Mouse (Mus musculus) forebrain, embryonic 14.5 days (tissue): ENCODE results near the gene Cd86. TPM values are rescaled to one million over a fixed set of nuclear protein-coding genes. Genes with fewer than 3 reads are reported as not detected.

Experiments
- ATAC-seq: fragments of 200-750 bp; cut with Nextera tagmentation; 2 replicates; pipeline ENCODE4 v1.8.0; 2017; ENCODE audit warnings: mild to moderate bottlenecking, moderate library complexity
- DNase-seq: peaks from one replicate; pipeline ENCODE4 v3.0.0-alpha.2; 2015; ENCODE audit warnings: low spot score
- H3K27ac ChIP-seq: fragments of 300-500 bp; sonication (generic); 2 replicates; pipeline ENCODE4 v1.5.1; 2014; ENCODE audit warnings: low read depth, mild to moderate bottlenecking, control low read depth, low read length, moderate library complexity
- H3K27me3 ChIP-seq: fragments of 300-500 bp; sonication (generic); replicated peaks from 2 replicates; pipeline ENCODE4 v1.6.1; 2014; ENCODE audit warnings: low read length, control low read depth, mixed read lengths; ENCODE audit not compliant: control insufficient read depth, insufficient read depth
- H3K36me3 ChIP-seq: fragments of 300-500 bp; sonication (generic); 2 replicates; pipeline ENCODE4 v1.6.1; 2014; ENCODE audit warnings: low read length, control low read depth; ENCODE audit not compliant: control insufficient read depth, insufficient read depth
- H3K4me1 ChIP-seq: fragments of 300-500 bp; sonication (generic); 2 replicates; pipeline ENCODE4 v1.6.1; 2014; ENCODE audit warnings: antibody characterized with exemption, low read length, control low read depth; ENCODE audit not compliant: control insufficient read depth, insufficient read depth
- H3K4me2 ChIP-seq: fragments of 300-500 bp; sonication (generic); 2 replicates; pipeline ENCODE4 v1.6.1; 2014; ENCODE audit warnings: mild to moderate bottlenecking, control low read depth, low read length
- H3K4me3 ChIP-seq: fragments of 300-500 bp; sonication (generic); 2 replicates; pipeline ENCODE4 v1.5.1; 2014; ENCODE audit warnings: low read depth, low read length, control low read depth
- H3K9ac ChIP-seq: fragments of 300-500 bp; sonication (generic); 2 replicates; pipeline ENCODE4 v1.6.1; 2014; ENCODE audit warnings: mild to moderate bottlenecking, low read length, control low read depth, moderate library complexity
- H3K9me3 ChIP-seq: fragments of 300-500 bp; sonication (generic); replicated peaks from 2 replicates; pipeline ENCODE4 v1.6.1; 2016; ENCODE audit warnings: low read length, control low read depth, mixed read lengths; ENCODE audit not compliant: control insufficient read depth
- whole genome bisulfite sequencing: fragments of 180-500 bp; shearing (Covaris S2); extraction: QIAGEN DNeasy Blood & Tissue Kit; methylation state at CpG from one replicate; pipeline ENCODE4 v1.1.7; 2014; 5-methylcytosine and 5-hydroxymethylcytosine counted together
- polyA plus RNA-seq: library from polyadenylated mRNA; unstranded; fragments of >200 nt; fragmentation: Nextera tagmentation; extraction: Ambion mirVana; gene quantifications from 2 replicates; pipeline ENCODE4 v1.2.1, GENCODE M21; 2014

The Cd86 gene
- polyA plus RNA-seq, 1 experiment from 2014 or later, result 2.0 TPM

- H3K9ac ChIP-seq, result peak within 1 kb of the TSS; percentile 22; the same call in 1 of the 2 replicates
- 2% methylated on average over 40 of the region's 40 CpGs for WGBS
- peak within 1 kb of the TSS; percentile 51 for H3K4me2 ChIP-seq
- DNase-seq (peak; percentile 14), ATAC-seq (peak; percentile 23; the same call in 1 of the 2 replicates)
- H3K27me3 ChIP-seq, result peaks cover 6% of the 10 kb centered on the region; the same call in 1 of the 2 replicates
- no peak within 1 kb of the TSS for H3K27ac ChIP-seq
- no peaks in the 10 kb centered on the region for H3K4me1 ChIP-seq
- H3K36me3 ChIP-seq, result no peaks in the 10 kb centered on the region
- H3K9me3 ChIP-seq, result no peaks in the 10 kb centered on the region
- H3K4me3 ChIP-seq, result peak within 1 kb of the TSS; percentile 26
These were observed 28.0 kb upstream of the Cd86 start, which contains the start of gene Ildr1 for GRCm38 (mm10) chr16:36693818-36694413. Gene Ildr1, plus strand, starts transcription at chr16:36693978.

- H3K36me3 ChIP-seq, result no peaks in the 10 kb centered on the region
- peaks cover 6% of the 10 kb centered on the region; the same call in 1 of the 2 replicates for H3K27me3 ChIP-seq
- H3K4me1 ChIP-seq, result no peaks in the 10 kb centered on the region
- WGBS, result 44% methylated on average over 3 of the region's 3 CpGs
- H3K4me3 ChIP-seq, result no peak overlapping the region
- no peak overlapping the region for H3K9ac ChIP-seq
- DNase-seq (no peak), ATAC-seq (no peak)
- H3K4me2 ChIP-seq, result no peak overlapping the region
- no peaks in the 10 kb centered on the region for H3K9me3 ChIP-seq
- H3K27ac ChIP-seq, result no peak overlapping the region
These were observed 25.6 kb upstream of the Cd86 start for GRCm38 (mm10) chr16:36691484-36691883.

DNA sequence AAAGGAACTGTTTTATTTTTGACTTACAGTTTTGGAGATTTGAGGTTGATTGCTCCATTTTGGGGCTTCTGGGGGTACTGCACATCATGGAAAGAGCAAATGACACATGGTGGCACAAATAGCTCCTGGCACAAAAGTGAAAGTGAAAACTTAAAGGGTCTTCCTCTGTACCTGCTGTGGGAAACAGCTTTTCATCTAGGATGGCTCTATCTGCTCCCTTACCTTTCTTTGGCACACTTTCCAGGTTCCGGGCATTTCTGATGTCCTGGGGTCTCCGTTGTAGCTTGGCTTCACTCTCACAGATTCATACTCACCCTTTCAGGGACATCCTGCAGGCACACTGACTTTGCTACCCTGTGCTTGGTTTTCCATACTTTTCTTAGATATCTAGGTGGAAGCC lies 22.2 kb upstream of the Cd86 start:
- no peak for ATAC-seq
- WGBS, result 91% methylated on average over 2 of the region's 2 CpGs
- H3K4me2 ChIP-seq, result no peak overlapping the region

DNA sequence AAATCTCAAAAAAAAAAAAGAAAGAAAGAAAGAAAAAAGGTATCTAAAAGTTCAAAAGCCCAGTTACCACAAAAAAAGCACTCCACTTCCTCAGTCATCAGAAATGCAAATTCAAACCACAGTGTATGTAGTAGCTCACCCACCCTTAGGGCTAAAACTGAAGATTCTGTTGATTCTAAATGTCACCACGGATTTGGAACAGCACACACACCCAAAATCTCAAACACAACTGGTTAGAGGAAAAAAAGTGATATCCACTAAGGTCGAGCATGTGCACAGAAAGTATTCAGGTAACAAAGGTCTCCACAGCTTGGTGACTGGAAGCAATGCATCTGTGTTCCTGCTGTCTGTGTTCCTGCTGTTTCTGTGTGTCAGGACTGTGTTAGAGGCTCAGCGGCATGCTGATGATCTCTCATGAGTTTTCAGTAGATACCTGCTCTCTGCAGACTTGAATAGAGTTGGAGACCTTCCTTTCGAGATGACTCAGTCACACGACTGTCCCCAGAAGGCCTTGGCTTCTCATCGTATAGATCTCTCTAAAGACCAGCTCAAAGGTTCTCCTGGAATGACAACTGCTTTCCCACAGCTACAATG lies 18.5 kb upstream of the Cd86 start:
- Histone ChIP-seq H3K4me2 (no peak overlapping the region), H3K4me3 (no peak overlapping the region), H3K27ac (no peak overlapping the region), H3K9ac (no peak overlapping the region), H3K9me3 (no peaks in the 10 kb centered on the region), H3K27me3 (no peaks in the 10 kb centered on the region), H3K4me1 (no peaks in the 10 kb centered on the region), H3K36me3 (no peaks in the 10 kb centered on the region)
- WGBS, result 79% methylated on average over 6 of the region's 6 CpGs
- ATAC-seq, result no peak
- no peak for DNase-seq

More for the DNA sequence above, 22.2 kb upstream of the Cd86 start:
- Histone ChIP-seq H3K9me3 (no peaks in the 10 kb centered on the region), H3K9ac (no peak overlapping the region), H3K27ac (no peak overlapping the region), H3K4me3 (no peak overlapping the region), H3K36me3 (no peaks in the 10 kb centered on the region), H3K27me3 (no peaks in the 10 kb centered on the region), H3K4me1 (no peaks in the 10 kb centered on the region)
- no peak for DNase-seq

DNA sequence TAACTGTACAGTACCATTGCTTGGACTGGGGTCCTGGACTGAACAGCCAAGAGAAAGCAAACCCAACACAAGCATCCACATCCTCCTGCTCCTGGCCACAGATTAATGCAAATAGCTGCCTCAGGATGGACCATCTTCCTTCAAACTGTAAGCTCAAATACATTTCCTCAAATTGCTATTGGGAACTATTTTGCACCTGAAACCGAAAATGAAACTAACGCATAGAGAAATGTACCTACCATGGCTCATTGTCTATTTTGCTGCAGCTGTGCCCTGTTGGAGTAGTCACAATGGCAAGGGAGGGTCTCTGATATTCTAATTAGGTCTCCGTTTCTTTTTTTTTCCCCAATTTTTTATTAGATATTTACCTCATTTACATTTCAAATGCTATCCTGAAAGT lies 15.9 kb upstream of the Cd86 start:
- Histone ChIP-seq H3K4me3 (no peak overlapping the region), H3K27me3 (no peaks in the 10 kb centered on the region), H3K36me3 (no peaks in the 10 kb centered on the region), H3K4me1 (no peaks in the 10 kb centered on the region), H3K9ac (no peak overlapping the region), H3K27ac (no peak overlapping the region), H3K9me3 (no peaks in the 10 kb centered on the region), H3K4me2 (no peak overlapping the region)
- WGBS, result 89% methylated on average over 3 of the region's 3 CpGs
- DNase-seq, result no peak
- no peak for ATAC-seq

DNA sequence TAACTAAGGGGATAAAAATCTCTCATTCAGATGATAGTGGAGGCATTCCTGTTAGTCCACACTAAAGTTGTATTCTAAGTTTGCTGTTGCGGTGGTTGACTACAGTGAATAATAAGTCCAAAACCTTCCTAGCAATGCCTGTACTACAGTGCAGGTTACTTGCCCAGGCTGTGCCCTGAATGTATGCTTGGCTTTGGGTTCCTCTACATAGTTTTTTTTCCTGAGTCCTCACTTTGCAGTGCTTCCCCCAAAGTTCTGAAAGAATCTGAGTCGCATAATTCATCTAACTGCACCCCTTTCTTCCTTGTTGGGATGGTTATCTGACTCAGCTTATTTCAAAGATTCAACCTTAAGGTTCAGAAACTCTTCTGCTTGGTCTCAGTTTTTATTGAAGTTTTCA lies 10.0 kb upstream of the Cd86 start:
- Histone ChIP-seq H3K36me3 (no peaks in the 10 kb centered on the region), H3K4me1 (no peaks in the 10 kb centered on the region), H3K4me2 (no peak overlapping the region), H3K4me3 (no peak overlapping the region), H3K9me3 (no peaks in the 10 kb centered on the region), H3K9ac (no peak overlapping the region), H3K27ac (no peak overlapping the region), H3K27me3 (no peaks in the 10 kb centered on the region)
- WGBS, result 100% methylated on average over 2 of the region's 2 CpGs
- no peak for DNase-seq
- no peak for ATAC-seq

GRCm38 (mm10) chr16:36675304-36675703 lies 9.4 kb upstream of the Cd86 start:
- no peak overlapping the region for H3K4me3 ChIP-seq
- no peak overlapping the region for H3K9ac ChIP-seq
- no peak overlapping the region for H3K4me2 ChIP-seq
- 39% methylated on average over 2 of the region's 2 CpGs for WGBS
- no peaks in the 10 kb centered on the region for H3K36me3 ChIP-seq
- H3K27ac ChIP-seq, result no peak overlapping the region
- ATAC-seq, result no peak
- no peaks in the 10 kb centered on the region for H3K27me3 ChIP-seq
- no peaks in the 10 kb centered on the region for H3K9me3 ChIP-seq
- DNase-seq, result no peak
- no peaks in the 10 kb centered on the region for H3K4me1 ChIP-seq

- H3K27ac ChIP-seq, result no peak overlapping the region
- H3K4me2 ChIP-seq, result no peak overlapping the region
- no peaks in the 10 kb centered on the region for H3K27me3 ChIP-seq
- no peak overlapping the region for H3K4me3 ChIP-seq
- H3K4me1 ChIP-seq, result no peaks in the 10 kb centered on the region
- H3K9ac ChIP-seq, result no peak overlapping the region
- DNase-seq (no peak), ATAC-seq (no peak)
- H3K36me3 ChIP-seq, result no peaks in the 10 kb centered on the region
- 75% methylated on average over 7 of the region's 7 CpGs for WGBS
- H3K9me3 ChIP-seq, result no peaks in the 10 kb centered on the region
These were observed 8.8 kb upstream of the Cd86 start for GRCm38 (mm10) chr16:36674457-36675204.

- ATAC-seq, result no peak
- no peaks in the 10 kb centered on the region for H3K4me1 ChIP-seq
- 82% methylated on average over 4 of the region's 4 CpGs for WGBS
These were observed 7.3 kb upstream of the Cd86 start for GRCm38 (mm10) chr16:36673196-36673595.

More at GRCm38 (mm10) chr16:36673196-36673595, 7.3 kb upstream of the Cd86 start:
- H3K4me2 ChIP-seq, result no peak overlapping the region
- H3K9me3 ChIP-seq, result no peaks in the 10 kb centered on the region
- no peaks in the 10 kb centered on the region for H3K36me3 ChIP-seq
- H3K4me3 ChIP-seq, result no peak overlapping the region
- H3K27me3 ChIP-seq, result no peaks in the 10 kb centered on the region
- no peak overlapping the region for H3K9ac ChIP-seq
- H3K27ac ChIP-seq, result no peak overlapping the region
- DNase-seq, result no peak
